Mouse (Mus musculus): ENCODE measurements at regions not wholly inside any gene's neighbourhood (a gene's known extent, or its start where the extent isn't known, plus 50 kb on each side); places are given as distances from the start of the nearest gene placed in this dataset.

DNA sequence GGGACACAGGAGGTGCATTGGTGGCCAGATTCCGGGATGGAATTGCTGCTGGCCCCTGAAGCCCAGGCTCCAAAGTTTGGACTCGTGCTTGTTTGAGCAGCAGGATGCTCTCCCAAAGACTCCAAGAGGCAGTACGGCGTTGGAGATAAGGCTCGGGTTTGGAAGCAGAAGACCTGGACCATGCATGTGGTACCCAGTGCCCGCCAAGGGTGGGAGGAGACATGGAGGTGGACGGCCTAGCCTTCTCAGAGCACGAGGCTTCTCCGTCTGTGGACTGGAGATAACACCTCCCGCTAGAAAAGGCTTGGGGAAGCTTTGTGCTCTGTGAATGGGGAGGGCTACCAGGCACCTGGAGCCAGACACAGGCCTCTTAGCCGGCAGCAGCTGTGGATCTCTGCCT, 271.7 kb downstream of the Rps6kc1 start:
- WGBS, result 83% methylated on average over 11 of the region's 11 CpGs
- H3K4me1 ChIP-seq, result no peaks in the 10 kb centered on the region
- DNase-seq (ENCODE audit: low spot score), result no peak
- H3K36me3 ChIP-seq, result no peaks in the 10 kb centered on the region
- H3K27me3 ChIP-seq (ENCODE audit: low read depth, poor library complexity, severe bottlenecking), result no peaks in the 10 kb centered on the region
- no peaks in the 10 kb centered on the region for H3K9me3 ChIP-seq (replicated peaks)
- H3K4me3 ChIP-seq, result no peak overlapping the region
- H3K27ac ChIP-seq, result no peak overlapping the region

DNA sequence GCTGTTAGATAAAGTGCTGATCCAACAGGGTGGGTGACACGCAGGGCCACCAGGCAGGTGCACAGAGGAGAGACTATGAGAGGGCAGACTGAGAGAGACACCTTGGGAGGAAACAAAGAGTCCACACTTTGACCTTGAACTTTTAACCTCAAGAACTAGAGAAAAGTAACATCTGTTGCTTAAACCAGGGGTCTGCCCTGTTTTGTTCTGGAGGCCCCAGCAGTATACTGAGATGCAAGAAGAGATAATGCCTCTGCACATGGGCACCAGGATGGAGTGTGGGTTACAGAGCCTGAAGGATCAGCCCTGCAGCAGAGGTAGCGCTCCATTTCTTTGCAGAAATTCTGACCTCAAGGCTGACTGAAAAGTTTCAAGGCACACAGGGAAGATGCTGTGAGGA, 276.6 kb downstream of the Rps6kc1 start:
- Histone ChIP-seq H3K27me3 (ENCODE audit: low read depth, poor library complexity, severe bottlenecking) (no peaks in the 10 kb centered on the region), H3K9me3 (replicated peaks) (no peaks in the 10 kb centered on the region), H3K36me3 (no peaks in the 10 kb centered on the region), H3K4me1 (peaks cover 4% of the 10 kb centered on the region; the same call in 1 of the 2 replicates), H3K4me3 (no peak overlapping the region), H3K27ac (no peak overlapping the region)
- DNase-seq (ENCODE audit: low spot score), result peak; percentile 10
- WGBS, result 92% methylated on average over 2 of the region's 2 CpGs

DNA sequence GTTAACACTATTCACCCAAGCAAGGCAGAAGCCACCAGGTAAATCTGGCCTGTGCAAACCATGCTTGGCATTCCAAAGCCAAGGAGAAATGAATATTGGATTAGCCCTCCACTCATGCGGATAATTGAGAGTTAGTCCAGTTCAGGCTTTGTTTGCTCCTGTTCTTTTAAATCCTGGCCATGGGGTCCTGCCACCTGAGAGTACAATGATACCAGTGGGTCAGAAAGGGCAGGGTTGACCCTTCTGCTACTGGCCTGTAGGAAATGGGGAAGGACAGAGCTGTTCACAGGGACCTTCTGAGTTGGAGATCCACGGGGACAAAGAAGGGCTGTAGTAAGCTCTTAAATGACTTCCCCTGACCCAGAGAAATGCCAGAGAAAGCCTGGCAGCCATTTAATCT, 279.9 kb downstream of the Rps6kc1 start:
- Histone ChIP-seq H3K27me3 (ENCODE audit: low read depth, poor library complexity, severe bottlenecking) (no peaks in the 10 kb centered on the region), H3K27ac (no peak overlapping the region), H3K36me3 (no peaks in the 10 kb centered on the region), H3K4me3 (no peak overlapping the region), H3K9me3 (replicated peaks) (no peaks in the 10 kb centered on the region), H3K4me1 (peaks cover 4% of the 10 kb centered on the region; the same call in 1 of the 2 replicates)
- DNase-seq (ENCODE audit: low spot score), result peak; percentile 22
- 74% methylated on average over 2 of the region's 2 CpGs for WGBS

DNA sequence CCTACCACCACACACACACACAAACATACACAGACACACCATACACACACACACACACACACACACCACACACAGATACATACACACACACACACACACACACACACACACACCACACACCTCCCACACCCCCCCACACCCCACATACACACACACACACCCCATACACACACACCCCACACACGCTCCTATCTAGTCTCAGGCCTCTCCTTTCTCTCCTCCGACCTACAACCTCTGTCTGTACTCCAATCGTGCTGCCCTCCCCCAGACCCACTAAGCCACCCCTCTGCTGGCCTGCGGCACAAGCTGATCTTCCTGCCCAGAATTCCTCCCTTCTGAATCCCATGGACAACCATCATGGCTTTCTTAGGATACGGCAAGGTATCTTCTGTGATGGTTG, 281.4 kb downstream of the Rps6kc1 start:
- no peaks in the 10 kb centered on the region for H3K36me3 ChIP-seq
- no peaks in the 10 kb centered on the region for H3K9me3 ChIP-seq (replicated peaks)
- peaks cover 4% of the 10 kb centered on the region; the same call in 1 of the 2 replicates for H3K4me1 ChIP-seq
- WGBS, result 89% methylated on average over 5 of the region's 5 CpGs
- DNase-seq (ENCODE audit: low spot score), result peak; percentile 18
- no peak overlapping the region for H3K27ac ChIP-seq
- no peak overlapping the region for H3K4me3 ChIP-seq
- H3K27me3 ChIP-seq (ENCODE audit: low read depth, poor library complexity, severe bottlenecking), result no peaks in the 10 kb centered on the region

DNA sequence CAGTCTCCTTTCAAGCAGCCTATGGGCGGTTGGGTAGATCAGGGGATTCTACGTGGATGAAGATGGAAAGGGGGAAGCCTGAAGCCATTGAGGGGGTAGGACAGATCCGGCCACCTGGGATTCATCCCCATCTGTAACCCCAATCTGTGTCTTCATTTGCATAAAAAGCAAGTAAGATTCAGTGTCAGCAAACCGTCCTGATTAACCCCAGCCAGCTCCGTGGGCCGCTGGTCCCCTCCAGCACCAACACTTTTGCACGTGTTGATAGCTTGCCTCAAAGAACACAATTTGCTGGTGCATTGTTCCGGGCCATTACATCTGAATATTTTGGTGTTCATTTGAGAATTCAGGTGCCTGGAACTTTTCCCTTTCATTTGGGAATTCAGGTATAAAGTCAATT, 287.7 kb downstream of the Rps6kc1 start:
- H3K27me3 ChIP-seq (ENCODE audit: low read depth, poor library complexity, severe bottlenecking), result no peaks in the 10 kb centered on the region
- 89% methylated on average over 8 of the region's 8 CpGs for WGBS

DNA sequence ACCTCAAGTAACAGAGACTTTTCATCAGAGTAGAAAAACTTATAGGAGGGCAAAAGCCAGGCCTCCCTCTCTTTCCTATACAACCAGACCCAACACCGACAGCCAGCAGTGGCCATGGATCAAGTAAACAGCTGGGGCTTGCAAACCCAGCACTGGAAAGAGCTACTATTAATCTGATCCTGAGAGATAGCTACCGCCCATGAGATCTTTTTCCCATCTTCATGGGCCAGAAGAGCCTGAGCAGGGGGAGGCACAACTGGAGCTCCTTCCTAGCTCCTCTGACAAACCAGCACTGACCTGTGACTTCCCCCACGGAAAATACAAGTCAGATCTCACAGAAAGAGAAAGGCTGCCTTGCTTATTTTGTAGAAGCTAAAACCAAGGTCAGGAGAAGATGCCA, 311.1 kb downstream of the Rps6kc1 start:
- Histone ChIP-seq H3K36me3 (no peaks in the 10 kb centered on the region), H3K27ac (no peak overlapping the region), H3K4me1 (no peaks in the 10 kb centered on the region), H3K27me3 (ENCODE audit: low read depth, poor library complexity, severe bottlenecking) (no peaks in the 10 kb centered on the region), H3K4me3 (no peak overlapping the region), H3K9me3 (replicated peaks) (no peaks in the 10 kb centered on the region)
- 82% methylated on average over 3 of the region's 3 CpGs for WGBS
- no peak for DNase-seq (ENCODE audit: low spot score)

More for the DNA sequence above, 287.7 kb downstream of the Rps6kc1 start:
- no peak overlapping the region for H3K27ac ChIP-seq
- H3K36me3 ChIP-seq, result no peaks in the 10 kb centered on the region
- no peaks in the 10 kb centered on the region for H3K4me1 ChIP-seq
- H3K4me3 ChIP-seq, result no peak overlapping the region
- no peaks in the 10 kb centered on the region for H3K9me3 ChIP-seq (replicated peaks)
- DNase-seq (ENCODE audit: low spot score), result peak; percentile 19

DNA sequence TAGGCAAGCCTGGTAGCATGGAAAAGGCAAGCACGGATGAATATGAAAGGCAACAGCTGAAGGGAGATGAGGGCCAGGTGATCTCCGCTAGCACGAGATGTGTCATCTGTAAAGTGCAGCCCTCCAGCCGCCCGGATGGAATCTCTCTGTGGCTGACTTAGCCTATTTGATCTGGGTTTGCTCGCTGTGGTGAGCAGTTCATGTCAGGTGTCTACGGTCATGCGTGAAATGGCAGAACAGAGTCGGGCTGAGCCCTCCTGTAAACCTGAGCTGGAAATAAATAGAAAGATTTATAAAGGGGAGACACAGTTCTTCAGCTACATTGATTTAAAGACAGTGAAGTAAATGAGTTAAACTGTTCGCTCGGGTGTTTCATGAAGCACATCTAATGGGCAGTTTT, 311.9 kb downstream of the Rps6kc1 start:
- 93% methylated on average over 11 of the region's 11 CpGs for WGBS
- Histone ChIP-seq H3K27ac (no peak overlapping the region), H3K4me3 (no peak overlapping the region), H3K9me3 (replicated peaks) (no peaks in the 10 kb centered on the region), H3K36me3 (no peaks in the 10 kb centered on the region), H3K4me1 (no peaks in the 10 kb centered on the region), H3K27me3 (ENCODE audit: low read depth, poor library complexity, severe bottlenecking) (no peaks in the 10 kb centered on the region)
- DNase-seq (ENCODE audit: low spot score), result no peak

DNA sequence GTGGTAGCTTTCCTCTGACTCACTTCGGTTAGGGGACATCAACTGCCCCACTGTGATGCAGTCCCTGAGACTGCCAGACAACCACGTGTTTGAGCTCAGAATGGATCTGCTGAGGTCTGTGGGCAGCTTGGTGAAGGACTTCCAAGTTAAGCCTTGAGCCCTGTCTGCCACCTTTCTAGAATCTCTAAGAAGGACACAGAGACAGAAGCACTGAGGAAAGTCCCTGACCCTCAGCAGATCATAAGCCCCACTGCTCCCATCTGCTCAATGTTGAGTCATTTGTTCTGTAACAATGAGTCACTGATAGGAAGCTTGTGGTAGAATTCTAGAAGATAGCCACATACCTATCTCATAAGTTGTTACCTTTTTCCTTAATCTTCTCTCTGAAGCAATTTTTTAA, 315.4 kb downstream of the Rps6kc1 start:
- DNase-seq (ENCODE audit: low spot score), result no peak
- WGBS, result 90% methylated on average over 2 of the region's 2 CpGs
- no peak overlapping the region for H3K27ac ChIP-seq
- no peaks in the 10 kb centered on the region for H3K27me3 ChIP-seq (ENCODE audit: low read depth, poor library complexity, severe bottlenecking)
- H3K9me3 ChIP-seq (replicated peaks), result no peaks in the 10 kb centered on the region
- H3K4me1 ChIP-seq, result no peaks in the 10 kb centered on the region
- H3K4me3 ChIP-seq, result no peak overlapping the region
- H3K36me3 ChIP-seq, result no peaks in the 10 kb centered on the region

DNA sequence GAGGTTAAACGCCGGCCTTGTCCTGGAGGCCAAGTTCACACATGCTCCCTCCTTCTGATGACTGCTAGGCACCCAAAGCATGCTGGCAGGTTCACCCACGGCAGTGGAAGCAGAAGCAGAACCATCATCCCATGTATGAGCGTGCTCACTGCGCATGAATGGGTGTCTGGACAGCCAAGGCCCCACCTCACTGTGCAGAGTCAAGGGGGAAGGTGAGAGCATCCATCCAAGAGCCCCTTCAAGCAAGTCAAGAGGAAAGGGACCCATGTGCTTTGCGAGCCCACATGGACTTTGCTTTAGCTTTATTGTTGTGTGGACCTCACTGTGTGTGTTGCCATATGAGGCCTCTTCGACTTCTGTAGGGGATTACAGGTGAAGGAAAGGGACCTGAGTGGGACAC, 319.9 kb downstream of the Rps6kc1 start:
- H3K4me1 ChIP-seq, result peaks cover 6% of the 10 kb centered on the region; the same call in 1 of the 2 replicates
- WGBS, result 94% methylated on average over 7 of the region's 7 CpGs
- H3K4me3 ChIP-seq, result no peak overlapping the region
- no peaks in the 10 kb centered on the region for H3K27me3 ChIP-seq (ENCODE audit: low read depth, poor library complexity, severe bottlenecking)
- no peak for DNase-seq (ENCODE audit: low spot score)
- no peaks in the 10 kb centered on the region for H3K36me3 ChIP-seq
- no peaks in the 10 kb centered on the region for H3K9me3 ChIP-seq (replicated peaks)
- H3K27ac ChIP-seq, result no peak overlapping the region

DNA sequence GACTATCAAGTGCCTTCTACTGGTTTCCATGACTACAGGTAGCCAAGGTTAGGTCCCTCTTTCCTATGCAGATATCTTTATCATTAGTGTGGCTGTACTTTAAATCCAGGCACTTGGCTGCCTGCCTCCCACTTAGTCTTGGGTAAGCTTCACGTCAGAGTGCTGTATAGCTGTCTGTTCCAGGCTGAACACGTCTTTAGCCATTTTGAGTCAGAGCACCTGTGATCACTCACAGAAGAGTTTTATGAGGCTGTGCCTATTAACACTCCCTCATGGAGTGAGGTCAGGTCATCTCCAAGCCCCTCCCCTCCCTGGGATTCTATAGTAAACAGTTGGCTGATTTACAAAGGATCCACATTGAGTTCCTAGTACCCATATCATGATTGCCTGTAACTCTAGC, 322.0 kb downstream of the Rps6kc1 start:
- H3K36me3 ChIP-seq, result no peaks in the 10 kb centered on the region
- no peak overlapping the region for H3K4me3 ChIP-seq
- no peak for DNase-seq (ENCODE audit: low spot score)
- H3K27ac ChIP-seq, result no peak overlapping the region
- H3K27me3 ChIP-seq (ENCODE audit: low read depth, poor library complexity, severe bottlenecking), result no peaks in the 10 kb centered on the region
- WGBS, result 24% methylated on average over 2 of the region's 2 CpGs
- H3K9me3 ChIP-seq (replicated peaks), result no peaks in the 10 kb centered on the region
- peaks cover 11% of the 10 kb centered on the region; the same call in 1 of the 2 replicates for H3K4me1 ChIP-seq

DNA sequence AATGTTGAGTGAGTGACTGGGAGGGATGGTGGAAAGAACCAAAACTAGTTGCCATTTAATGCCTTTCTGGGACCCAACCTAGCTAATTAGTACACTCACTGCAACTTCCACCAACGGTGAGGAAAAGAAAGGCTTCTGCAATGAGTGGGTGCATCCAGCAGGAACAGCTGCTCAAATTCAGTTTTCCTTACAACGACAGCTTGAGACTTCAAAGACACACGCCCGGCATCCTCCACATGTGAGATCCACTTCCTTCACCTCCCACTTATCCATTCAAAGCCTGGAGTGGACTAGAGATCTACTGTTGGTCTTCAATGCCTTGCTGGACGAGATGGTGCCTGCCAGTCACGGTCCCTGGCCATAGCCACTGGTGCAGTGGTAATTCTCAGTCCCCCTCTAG, 328.3 kb downstream of the Rps6kc1 start:
- WGBS, result 88% methylated on average over 6 of the region's 6 CpGs
- H3K27ac ChIP-seq, result no peak overlapping the region
- no peak for DNase-seq (ENCODE audit: low spot score)

DNA sequence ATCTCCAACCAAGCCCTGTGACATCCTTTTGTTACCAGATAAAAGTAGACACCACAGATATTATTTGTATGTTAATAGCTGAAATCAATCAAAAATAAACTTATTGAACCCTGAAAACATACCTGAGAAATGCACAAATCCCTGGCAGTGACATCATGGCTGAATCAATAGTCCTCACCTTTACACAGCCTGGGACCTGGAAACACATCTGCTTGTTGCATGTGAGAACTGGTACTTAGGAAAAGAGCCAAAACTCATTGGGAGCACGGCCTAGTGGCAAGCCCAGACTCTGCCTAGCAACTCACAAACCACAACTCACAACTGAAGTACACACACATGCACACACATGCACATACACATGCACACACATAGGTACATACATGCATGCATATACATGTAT, 330.9 kb downstream of the Rps6kc1 start:
- no peaks in the 10 kb centered on the region for H3K36me3 ChIP-seq
- H3K4me3 ChIP-seq, result no peak overlapping the region
- H3K27ac ChIP-seq, result no peak overlapping the region
- peaks cover 1% of the 10 kb centered on the region; the same call in 1 of the 2 replicates for H3K4me1 ChIP-seq
- DNase-seq (ENCODE audit: low spot score), result no peak
- H3K9me3 ChIP-seq (replicated peaks), result no peaks in the 10 kb centered on the region
- 91% methylated on average over 1 of the region's 1 CpGs for WGBS
- no peaks in the 10 kb centered on the region for H3K27me3 ChIP-seq (ENCODE audit: low read depth, poor library complexity, severe bottlenecking)

More for the DNA sequence above, 328.3 kb downstream of the Rps6kc1 start:
- no peaks in the 10 kb centered on the region for H3K36me3 ChIP-seq
- no peaks in the 10 kb centered on the region for H3K9me3 ChIP-seq (replicated peaks)
- H3K4me1 ChIP-seq, result peaks cover 5% of the 10 kb centered on the region; the same call in 1 of the 2 replicates
- H3K27me3 ChIP-seq (ENCODE audit: low read depth, poor library complexity, severe bottlenecking), result no peaks in the 10 kb centered on the region
- H3K4me3 ChIP-seq, result no peak overlapping the region

DNA sequence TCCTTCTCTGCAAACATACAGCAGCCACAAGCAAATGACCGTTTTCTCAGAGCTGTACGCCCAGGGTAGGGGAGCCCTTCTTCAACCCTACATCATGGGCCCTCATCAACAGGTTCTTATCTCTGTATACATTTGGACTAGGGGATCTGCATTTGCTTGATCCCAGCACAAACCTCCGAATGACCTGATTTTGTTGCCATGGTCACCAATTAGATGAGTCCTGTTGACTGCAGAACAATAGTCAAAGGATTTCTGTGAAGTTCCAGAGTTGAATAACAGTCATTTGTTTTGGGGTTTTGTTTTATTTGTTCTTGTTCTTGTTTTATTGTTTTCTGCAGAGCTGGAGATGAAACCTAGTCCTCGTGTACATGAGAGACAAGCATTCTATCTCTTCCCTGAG, 340.6 kb downstream of the Rps6kc1 start:
- Histone ChIP-seq H3K27ac (no peak overlapping the region), H3K36me3 (no peaks in the 10 kb centered on the region), H3K4me3 (no peak overlapping the region), H3K4me1 (no peaks in the 10 kb centered on the region), H3K27me3 (ENCODE audit: low read depth, poor library complexity, severe bottlenecking) (no peaks in the 10 kb centered on the region), H3K9me3 (replicated peaks) (no peaks in the 10 kb centered on the region)
- WGBS, result 64% methylated on average over 4 of the region's 4 CpGs
- DNase-seq (ENCODE audit: low spot score), result no peak

DNA sequence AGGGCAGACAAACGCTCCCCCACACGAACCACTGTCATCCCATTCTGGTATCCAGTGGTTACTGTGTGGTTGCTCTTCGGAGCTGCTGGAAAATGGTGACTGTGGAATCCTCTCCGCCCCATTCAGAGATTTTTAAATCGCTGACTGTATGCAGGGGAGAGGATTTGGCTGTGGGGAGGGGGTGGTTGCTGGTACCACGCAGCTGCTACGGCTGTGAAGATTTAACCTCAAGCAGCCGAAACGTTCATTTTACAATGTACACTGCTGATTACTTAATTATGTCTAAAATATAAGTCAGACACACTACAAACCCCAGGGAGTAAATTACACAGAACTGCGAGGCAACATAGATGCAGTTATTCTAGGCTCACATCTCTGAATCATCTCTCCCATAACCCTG, 341.0 kb downstream of the Rps6kc1 start:
- Histone ChIP-seq H3K4me3 (no peak overlapping the region), H3K36me3 (no peaks in the 10 kb centered on the region), H3K27me3 (ENCODE audit: low read depth, poor library complexity, severe bottlenecking) (no peaks in the 10 kb centered on the region), H3K27ac (no peak overlapping the region), H3K4me1 (no peaks in the 10 kb centered on the region), H3K9me3 (replicated peaks) (no peaks in the 10 kb centered on the region)
- no peak for DNase-seq (ENCODE audit: low spot score)
- WGBS, result 90% methylated on average over 10 of the region's 10 CpGs

Data from limb, embryonic 10.5 days (tissue).